Mouse (Mus musculus) adrenal gland, postnatal 10 days (tissue): Measurements from ENCODE around the gene Slc25a28. TPM values are rescaled to one million over a fixed set of nuclear protein-coding genes. Genes with fewer than 3 reads are reported as not detected.

Experiments used
- DNase-seq: peaks from one replicate; pipeline ENCODE4 v3.0.0; 2021; ENCODE audit warnings: mixed read lengths
- total RNA-seq, 2 experiments: library from RNA; stranded (reverse); gene quantifications; 2 replicates each; pipeline ENCODE4 v1.2.3; 2021

Gene Slc25a28
- total RNA-seq, 2 experiments from 2014 or later: 54.9 to 59.2 TPM

DNA sequence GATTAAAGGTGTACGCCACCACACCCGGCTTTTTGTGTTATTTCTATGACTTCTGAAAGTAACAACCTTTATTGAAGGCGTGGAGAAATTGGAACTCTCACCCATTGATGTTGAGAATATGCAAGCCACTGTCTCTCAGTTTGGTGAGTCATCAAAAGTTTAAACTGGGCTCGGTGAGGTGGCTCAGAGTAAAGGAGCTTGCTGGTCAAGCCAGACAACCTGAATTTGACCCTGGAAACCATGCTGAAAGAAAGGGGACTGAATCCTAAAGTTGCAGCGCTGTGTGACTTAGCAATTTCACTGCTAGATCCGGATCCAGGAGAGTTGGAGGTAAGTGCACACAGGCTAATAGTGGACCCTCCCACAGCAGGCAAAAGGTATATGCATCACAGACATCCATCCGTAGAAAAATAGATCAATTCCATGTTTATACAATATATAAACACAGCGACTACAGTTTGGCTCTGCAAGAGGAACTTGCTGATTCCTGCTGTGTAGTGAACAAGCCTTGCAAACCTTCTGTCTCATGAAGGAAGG is 3.9 kb upstream of the Slc25a28 start:
- DNase-seq: no peak

DNA sequence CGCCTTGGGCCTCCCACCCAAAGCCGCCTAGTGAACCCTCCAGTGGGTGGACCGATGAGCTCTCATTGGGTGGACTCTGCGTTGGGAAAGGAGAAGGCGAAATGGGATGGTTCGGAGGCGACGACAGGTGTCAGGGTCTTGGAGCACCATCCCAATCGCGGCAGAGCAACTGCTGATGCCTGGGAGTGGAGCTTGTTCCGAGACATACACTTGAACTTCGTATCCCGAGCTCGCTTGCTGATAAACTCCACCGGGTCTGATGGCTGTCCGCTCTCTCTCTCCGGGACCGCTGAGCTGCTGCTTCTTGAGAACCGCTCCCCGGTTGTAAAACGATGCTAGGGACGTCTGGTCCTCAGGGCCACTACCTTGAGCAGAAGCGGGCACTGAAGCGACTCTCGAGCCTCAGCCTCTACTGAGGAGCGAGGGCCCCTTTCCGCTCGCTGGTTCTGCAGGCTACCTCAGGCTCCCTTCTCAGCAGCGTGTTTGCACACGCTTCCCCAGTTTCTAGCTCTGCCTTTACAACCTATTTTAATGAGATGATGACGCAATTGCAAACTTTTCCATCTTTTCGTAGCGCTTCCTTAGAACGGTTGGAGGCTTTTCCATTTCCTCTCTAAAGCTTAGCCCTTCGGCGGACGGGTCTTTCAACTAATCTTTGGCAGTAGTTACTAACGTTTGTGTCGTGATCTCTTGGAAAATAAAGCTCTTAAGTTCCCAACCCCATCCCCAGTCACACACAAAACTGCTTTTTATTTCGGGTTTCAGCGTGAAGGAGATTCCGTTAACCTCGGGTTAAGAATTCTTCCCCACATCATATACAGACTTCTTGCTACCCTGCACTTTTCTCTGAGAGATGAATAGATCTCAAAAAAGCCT is 1.1 kb upstream of the Slc25a28 start:
- DNase-seq: peak; percentile 59

DNA sequence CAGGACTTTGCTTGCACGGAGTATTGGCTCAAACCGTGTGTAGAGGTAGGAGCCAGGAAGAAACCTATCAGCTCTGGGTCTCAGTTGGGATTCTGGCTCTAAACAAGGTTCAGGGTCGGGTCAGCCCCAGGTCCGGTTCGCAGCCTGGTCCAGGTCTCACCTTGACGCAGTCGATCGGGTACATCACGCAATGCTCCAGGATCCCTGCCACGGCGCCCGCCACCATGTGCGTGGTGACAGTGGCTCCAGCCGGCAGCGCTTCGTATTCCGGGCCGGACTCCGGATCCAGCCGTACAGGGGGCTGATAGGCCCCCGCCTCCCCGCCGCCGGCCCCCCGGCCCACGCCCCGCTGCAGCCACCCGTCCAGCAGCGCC is 378 bp downstream of the Slc25a28 start:
- no peak for DNase-seq

DNA sequence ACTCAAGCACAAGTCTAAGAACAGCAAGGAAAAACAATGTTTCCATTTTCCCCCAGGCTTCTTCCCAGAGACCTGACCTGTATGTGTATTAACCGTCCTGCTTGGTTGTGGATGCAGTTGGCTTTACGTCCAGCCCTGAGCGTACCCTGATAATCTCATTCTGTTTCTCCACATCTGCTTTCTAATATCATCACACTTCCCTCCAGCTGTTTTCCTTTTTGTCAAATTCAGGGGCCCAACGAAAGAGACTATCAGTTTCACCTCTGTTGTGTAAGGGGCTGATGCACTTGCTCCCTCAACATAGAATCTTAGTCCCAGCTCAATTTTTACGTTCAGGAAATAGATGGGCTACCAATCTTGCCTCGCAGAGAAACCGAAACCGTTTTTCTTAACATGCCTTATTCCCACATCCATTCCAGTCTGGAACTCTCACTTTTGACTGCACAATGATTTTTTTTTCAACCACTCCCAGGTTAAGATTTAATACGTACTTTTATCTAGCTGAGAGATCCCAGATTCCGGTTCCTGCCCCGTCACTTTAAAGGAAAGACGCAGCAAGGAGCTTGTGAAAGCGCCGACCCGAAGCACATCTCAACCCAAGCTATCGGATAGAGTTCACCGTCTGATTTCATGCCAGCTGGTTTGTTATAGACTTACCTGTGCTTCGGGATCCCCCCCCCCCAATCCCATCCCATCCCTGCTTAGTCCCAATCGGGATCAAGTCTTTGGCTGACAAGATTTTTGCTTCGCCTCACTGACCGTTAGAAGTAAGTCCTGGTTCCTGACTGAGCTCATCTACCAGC is 967 bp downstream of the Slc25a28 start:
- DNase-seq: no peak

DNA sequence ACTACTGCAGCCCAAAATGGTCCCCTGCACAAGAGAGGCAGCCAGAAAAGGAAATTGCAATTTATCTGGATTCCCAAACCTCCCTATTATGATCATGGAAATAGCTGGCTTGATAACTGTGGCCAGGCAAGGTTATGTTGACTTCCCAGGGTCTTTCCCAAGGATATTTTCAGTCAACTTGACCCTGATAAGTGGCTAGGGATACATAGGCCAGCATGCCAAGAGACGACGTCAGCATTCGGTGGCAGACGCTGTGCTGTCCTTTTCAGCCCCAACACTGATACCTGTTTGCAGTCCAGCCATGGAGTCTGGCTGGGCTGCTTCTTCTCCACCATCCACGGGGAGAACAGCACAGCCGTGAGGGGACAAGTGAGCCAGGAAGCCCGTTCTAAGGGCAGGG is 3.6 kb downstream of the Slc25a28 start:
- peak; percentile 66 for DNase-seq

DNA sequence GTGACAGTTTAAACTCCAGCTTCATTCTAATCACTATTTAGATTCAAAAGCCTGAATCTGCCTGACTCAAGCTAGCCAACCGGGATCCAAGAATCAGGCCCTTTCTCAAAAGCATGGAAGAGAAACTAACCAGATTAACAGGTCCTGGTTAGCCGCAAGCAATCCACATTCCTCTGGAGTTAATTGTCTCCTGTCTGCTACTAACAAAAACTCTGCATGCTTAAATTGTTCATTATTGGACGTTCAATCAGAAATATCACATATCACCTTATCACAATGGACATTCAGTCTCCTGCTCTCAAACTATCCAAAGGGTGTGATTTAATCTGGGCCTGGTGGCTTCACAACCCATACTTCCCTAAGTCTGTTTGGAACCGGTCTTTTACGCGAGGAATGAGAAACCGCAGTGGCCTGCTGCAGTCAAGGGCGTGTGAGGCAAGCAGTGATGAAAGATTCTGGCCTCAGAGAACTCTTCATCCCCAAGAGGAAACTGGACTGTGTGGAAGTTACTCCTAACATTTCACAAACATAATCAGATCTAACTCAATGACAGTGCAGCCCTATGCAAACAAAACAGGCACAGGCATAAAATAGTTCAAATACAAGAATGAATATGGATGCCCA is 5.4 kb downstream of the Slc25a28 start:
- DNase-seq: peak; percentile 61

DNA sequence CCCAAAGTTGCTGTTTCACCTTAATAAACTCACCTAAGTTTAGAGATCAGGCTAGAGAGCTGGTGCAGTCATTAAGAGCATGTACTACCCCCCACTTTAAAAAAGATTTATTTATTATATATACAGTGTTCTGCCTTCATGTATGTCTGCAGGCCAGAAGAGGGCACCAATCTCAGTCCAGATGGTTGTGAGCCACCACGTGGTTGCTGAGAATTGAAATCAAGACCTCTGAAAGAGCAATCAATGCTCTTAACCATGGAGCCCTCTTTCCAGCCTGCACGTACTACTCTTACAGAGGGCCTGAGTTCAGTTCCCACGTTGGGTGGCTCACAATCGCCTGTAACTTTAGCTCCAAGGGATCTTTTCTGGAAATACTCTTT is 7.3 kb downstream of the Slc25a28 start:
- no peak for DNase-seq

DNA sequence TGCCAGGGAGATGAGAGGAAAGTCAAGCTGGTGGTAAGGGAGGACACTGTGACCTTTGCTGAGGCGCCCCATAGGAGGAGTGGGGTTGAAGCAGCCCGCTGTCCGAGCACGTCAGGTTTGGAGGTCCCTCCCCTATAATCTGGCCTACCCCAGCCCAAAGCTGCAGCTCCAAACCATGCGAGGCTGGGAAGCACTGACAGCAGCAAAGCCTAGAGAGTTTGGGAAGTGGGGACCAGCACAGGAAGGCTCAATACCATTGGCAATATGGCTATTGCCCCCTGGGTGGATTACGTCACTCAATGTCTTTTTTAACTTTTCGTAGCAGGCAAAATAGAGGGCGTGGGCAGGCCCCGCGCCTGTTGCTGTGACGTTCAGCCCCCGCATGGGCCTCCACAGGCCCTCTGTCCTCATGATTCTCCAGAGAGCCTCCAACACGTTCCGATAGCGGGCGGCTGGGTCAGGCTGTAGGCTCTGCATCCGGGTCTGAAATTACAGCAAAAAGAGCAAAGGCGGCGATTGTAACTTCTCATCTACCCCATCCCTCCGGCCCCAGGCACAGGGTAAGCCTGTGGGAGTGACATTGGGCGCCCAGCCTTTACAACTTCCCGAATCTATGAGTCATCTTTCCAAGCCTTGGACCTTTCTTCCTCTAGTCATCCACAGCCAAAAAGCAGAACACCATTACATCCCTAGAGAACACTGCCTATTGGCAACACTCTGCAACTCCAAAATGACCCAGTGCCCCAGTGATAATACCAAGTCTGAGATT is 7.8 kb downstream of the Slc25a28 start:
- DNase-seq: peak; percentile 59

DNA sequence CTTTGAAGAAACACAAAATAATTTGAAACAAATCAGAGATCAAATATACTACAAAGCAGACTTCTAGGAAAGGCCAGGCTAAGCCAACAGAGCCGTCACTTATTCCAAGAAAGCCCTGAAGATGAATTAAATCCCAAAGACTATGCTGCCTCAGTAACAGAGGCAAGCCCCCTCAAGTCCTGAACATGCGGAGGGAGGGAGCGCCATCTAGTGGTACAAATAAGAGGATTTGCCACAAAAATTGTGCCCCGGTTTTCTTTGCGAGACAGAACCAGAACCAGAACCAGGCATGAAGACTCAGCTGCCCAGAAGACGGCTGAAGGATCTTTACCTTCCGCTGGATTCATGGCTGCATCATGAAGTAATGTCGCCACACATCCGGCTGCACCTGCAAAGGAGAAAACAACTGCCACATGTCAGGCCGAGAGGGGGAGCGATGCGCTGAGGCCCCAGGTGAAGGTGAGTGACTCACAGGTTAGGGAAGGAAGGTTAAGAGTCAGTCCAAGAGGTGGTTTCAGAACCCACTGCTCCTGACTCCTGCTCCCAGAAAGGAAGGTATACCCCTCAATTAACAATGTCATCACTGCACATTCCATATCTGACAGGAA is 9.1 kb downstream of the Slc25a28 start:
- DNase-seq: peak; percentile 55

DNA sequence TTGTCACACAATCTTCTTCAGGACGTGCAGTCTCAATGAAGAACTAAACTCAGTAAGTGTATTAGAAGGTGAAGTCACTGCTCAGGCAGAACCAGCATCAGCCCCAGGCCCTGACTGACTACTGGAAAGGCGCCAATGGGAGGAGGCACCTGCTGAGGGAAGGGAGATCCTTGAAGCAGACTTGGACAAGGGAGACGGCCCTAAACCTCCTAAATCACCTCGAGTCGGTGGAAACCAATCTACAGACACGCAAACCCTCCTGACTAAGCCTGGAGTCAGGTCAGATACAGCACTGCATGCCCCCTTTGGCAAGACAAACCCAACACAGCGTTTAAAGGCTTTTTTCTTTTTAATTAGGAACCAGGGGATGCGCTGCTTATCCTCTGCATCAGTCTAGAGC is 11.2 kb downstream of the Slc25a28 start:
- DNase-seq: no peak

DNA sequence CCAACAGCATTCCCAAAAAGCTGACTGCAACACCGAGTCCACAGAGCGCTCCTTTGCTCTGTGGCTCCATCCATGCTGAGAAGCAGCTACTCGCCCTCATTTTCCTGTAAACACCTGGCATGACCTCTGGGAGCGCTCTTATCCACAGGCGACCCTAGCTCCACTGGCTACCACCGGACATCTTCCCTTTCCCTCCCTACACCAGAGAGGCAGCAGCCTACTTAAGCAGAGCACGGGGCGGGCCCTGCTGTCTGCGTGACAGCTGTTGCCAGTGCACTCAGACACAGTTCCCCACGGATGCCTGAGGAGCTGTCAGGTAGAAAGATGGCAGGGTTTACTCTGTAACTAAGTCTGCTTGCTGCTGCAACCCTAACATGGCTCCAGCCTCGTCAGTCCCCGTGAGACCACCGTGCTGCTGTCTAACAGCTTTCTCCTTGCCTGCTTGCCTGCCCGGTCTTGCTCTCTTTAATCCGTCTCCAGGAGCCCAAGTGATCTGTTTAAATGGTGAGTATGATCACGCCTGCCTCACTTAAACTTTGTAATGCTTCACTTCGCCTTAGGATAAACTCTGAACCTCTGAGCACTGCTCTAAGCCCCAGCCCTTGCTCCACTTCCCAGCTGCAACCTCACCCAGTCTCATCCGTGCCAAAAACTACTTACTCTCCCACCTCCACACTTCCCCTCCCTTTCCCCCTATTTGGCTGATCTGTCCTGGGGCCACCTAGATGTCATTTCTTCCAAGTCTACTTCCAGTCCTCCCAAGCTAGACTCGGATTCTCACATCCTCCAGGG is 12.3 kb downstream of the Slc25a28 start:
- DNase-seq: peak; percentile 42

DNA sequence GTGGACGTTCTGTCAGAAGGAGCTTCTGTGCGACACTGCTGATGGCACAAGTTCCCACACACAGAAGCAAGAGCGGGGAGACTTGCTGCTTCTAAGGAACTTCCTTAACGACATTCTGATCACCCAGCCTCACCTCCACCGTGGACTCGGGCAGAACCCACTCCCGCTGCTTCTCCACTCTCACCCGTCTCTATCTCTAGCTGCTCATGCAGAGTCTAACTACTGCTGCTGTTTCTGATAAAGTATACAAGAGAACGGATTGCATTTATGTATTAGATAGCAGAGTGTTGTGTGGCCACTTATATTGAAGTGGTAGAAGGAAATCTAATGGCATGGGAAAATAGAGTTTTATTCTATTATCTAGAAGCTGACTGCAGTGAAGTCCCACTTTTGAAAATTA is 13.9 kb downstream of the Slc25a28 start:
- no peak for DNase-seq

DNA sequence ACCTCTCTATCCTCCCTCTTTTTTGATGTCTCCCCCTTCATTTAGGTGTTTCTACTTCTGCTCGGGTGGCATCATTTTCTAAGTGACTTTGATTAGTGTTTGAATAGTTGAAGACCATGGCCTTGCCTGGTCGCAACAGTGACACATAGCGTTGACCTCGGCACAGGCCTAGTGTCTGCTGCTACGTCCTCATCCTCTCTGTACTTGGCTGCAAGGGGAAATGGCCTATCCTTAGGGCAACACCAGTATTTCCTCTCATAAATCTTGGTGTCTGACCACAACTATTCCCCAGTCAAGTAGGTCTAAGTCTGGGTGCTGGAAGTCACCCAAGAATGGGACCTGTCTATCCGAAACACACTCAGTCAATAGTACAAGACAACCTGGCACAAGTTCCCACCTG is 15.0 kb downstream of the Slc25a28 start:
- DNase-seq: peak; percentile 45

DNA sequence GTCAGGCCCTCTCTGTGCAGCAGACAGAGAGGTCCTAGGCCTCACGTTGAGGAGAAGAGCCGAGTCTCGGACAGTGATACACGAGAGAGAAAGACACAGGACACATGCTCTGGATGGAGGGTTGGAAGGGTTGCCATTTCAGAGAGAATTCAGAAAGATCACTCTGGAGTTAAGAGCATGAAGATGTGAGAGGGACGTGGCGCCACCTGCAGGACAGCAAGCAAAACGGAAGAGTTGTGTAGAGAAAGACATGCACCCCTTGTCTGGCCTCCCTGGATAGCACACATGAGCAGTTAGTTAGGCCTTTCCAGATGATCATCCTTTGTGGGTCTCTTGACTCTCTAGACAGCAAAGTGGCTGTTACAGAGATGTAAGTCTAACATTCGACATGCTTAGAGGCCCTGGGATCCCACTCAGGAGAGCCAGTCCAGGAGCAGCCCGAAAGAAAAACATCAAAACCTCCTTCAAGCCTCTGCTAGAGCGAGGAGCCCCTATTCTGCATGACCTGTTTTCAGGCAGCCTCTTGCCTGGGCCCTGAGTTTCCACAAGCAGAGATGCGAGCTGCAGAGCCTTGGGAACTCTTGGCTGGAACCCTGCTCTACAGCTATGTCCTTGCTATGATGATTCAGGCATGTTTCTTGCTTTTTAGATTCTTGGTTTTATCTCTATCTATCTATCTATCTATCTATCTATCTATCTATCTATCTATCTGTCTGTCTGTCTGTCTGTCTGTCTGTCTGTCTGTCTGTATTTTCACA is 18.8 kb downstream of the Slc25a28 start:
- peak; percentile 80 for DNase-seq

DNA sequence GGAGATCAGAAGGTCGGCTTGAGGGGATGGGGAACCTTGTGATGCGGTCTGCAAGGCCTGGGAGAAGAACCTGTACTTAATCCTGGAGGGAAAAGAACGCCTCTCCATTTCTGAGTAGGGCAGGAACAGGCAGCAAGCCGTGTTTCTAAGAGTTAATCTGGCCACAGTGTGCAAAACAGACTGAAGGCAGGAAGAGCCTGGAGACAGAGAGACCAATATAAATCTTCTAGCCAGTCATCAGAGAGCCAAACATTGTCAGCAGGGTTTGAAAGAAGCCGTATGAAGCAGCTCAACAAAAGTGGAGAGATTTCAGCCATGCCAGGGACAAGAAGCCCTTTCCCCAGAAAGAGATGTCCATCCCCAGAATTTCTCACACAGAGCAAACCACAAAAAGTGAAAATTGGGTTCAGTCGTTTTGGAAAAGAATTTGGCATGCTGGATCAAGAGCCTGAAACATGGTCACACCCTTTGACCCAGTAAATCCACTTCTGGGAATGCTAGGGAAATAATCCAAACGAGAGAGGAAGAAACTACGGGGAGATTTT is 23.4 kb downstream of the Slc25a28 start:
- no peak for DNase-seq

DNA sequence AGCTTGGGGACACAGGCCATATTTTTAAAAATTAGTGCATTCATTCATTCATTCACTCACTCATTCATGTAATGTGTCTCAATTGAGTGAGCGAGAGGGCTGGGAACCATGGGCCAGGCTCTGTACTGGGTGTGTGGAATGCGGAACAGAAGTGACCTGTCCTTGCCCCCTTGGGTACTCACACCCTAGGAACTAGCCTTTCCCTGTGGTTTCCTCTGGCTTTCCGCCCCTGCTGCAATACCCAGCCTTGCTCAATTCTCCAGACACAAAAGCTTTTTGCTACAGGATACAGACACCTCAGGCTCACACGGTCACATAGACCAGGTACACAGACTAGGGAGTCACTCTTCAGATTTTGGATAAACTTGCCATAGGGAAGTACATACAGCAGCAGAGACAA is 26.3 kb downstream of the Slc25a28 start:
- peak; percentile 60 for DNase-seq

DNA sequence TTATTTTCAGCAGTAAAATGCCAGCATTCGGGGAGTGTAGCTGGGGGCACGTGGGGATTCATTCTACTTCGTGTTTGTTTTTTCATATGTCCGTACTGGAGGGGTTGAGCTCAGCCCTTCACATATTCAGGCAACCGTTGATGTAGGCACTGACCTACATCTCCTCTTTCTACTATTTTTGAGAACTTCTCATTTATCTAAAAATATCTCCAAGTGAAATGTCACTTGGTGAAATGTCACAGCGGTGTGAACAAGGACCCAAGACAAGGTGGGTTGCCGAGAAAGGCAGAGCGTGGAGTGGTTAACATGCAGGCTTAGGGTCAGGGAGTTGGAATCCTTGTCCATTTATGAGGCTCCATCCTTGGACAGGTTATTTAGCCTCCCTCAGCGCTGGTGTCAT is 27.4 kb downstream of the Slc25a28 start:
- DNase-seq: no peak

DNA sequence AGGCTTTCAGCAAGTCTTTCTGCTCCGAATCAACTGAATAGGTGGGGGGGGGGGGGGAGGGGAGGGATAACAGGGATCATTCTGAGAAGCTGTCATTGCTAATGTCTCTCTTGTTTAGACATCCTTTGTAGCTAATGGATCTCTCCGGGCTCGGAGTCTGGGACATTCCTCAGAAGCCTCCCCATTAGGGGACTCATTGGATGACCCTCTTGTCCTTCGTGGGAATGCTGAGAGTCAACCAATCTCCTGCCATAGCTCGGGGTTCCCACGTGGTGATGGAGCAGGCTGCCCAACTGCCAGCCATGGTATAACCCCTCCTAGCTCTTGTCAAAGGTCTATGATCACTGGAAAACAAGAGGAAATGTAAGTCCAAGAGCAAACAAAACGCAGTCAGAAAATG is 27.8 kb downstream of the Slc25a28 start:
- DNase-seq: no peak

DNA sequence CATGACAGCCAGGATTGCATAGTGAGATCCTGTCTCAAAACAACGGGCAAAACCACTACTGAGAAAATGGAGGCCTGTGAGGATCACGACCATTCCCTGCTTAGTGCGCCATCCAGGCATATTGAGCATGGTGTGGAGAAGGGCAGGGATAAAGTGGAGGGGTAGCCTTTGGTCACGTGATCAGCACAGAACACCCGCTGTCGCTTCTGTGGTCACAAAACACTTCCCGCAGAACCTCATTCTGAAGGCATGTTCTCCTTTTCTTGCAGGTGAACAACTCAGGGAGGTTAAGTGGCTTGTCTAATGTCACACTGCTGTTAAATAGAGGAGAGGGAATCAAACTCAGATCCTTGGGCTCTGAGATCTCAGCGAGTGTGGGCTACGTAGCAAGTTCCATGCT is 29.2 kb downstream of the Slc25a28 start:
- DNase-seq: no peak

DNA sequence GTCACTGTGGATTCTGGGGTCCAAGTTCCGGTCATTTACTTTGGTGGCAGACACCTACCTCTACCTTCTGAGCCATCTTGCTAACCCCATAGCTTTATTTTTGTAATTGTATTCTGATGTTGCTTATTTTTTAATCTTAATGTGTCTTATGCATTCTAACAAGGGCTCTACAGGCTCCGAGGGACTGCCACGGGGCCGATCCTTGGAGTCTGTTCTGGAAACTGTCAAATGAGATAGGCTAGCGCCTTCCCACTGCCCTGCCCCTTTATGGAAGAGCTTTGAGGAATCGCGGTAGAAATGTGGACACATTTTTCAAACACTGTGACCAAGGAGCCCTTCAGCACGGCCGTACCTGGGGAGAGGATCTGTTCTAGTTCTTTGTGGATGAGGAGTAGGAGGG is 31.8 kb downstream of the Slc25a28 start:
- DNase-seq: no peak
